Mouse (Mus musculus) intestine, embryonic 15.5 days (tissue): Measurements from ENCODE around the gene 4930402K13Rik. TPM values are rescaled to one million over a fixed set of nuclear protein-coding genes. Genes with fewer than 3 reads are reported as not detected.

ENCODE experiments used
- polyA plus RNA-seq: library from polyadenylated mRNA; unstranded; fragments of >200 nt; fragmentation: Nextera tagmentation; extraction: Ambion mirVana; gene quantifications from 2 replicates; pipeline ENCODE4 v1.2.1, GENCODE M21; 2015

4930402K13Rik gene
- polyA plus RNA-seq, 1 experiment from 2014 or later, result not detected

Other genes with a start within 250 kb of the 4930402K13Rik start
- not detected in 2 replicates for gene Gm5751, start 230.3 kb upstream of the 4930402K13Rik start, polyA plus RNA-seq
- gene B630019K06Rik, start 212.2 kb upstream of the 4930402K13Rik start, polyA plus RNA-seq, result 2.7 and 3.3 TPM in 2 replicates
- gene Fthl17b, start 141.6 kb upstream of the 4930402K13Rik start, polyA plus RNA-seq, result not detected in 2 replicates
- not detected in 2 replicates for gene Fthl17c, start 128.0 kb upstream of the 4930402K13Rik start, polyA plus RNA-seq
- gene Fthl17d, start 117.8 kb upstream of the 4930402K13Rik start, polyA plus RNA-seq, result not detected in 2 replicates
- not detected in 2 replicates for gene Fthl17e, start 71.1 kb upstream of the 4930402K13Rik start, polyA plus RNA-seq
- gene Fthl17f, start 41.5 kb upstream of the 4930402K13Rik start, polyA plus RNA-seq, result not detected in 2 replicates
- gene Lancl3, start 95.3 kb downstream of the 4930402K13Rik start, polyA plus RNA-seq, result 0.69 and 0.78 TPM in 2 replicates
- gene Gm14862, start 152.3 kb downstream of the 4930402K13Rik start, polyA plus RNA-seq, result not detected in 2 replicates
- gene Xk, start 168.2 kb downstream of the 4930402K13Rik start, polyA plus RNA-seq, result 4.1 and 4.9 TPM in 2 replicates
- gene H2al1m, start 179.2 kb downstream of the 4930402K13Rik start, polyA plus RNA-seq, result not detected in 2 replicates
- gene H2al1k, start 246.1 kb downstream of the 4930402K13Rik start, polyA plus RNA-seq, result not detected in 2 replicates